Mouse (Mus musculus) testis, adult 2 months (tissue): ENCODE results near the gene 1700029H14Rik.

Experiments
- CTCF ChIP-seq: fragments of 200-500 bp; IDR thresholded peaks from 2 replicates; pipeline ENCODE4 v1.5.1; 2012; ENCODE audit warnings: low read depth, mild to moderate bottlenecking, inconsistent platforms, low read length, moderate library complexity; ENCODE audit not compliant: control insufficient read depth, insufficient read depth, insufficient replicate concordance
- POLR2A ChIP-seq: fragments of 200-500 bp; IDR thresholded peaks from 2 replicates; pipeline ENCODE4 v1.6.1; 2012; ENCODE audit warnings: low read depth, mild to moderate bottlenecking, inconsistent platforms, low read length, moderate library complexity; ENCODE audit not compliant: control insufficient read depth

- TF ChIP-seq CTCF = no peak
- TF ChIP-seq POLR2A = no peak
These were observed 37.9 kb upstream of the 1700029H14Rik start for GRCm38 (mm10) chr8:13600204-13600603.
